Mouse (Mus musculus) midbrain, embryonic 15.5 days (tissue): ENCODE data around the gene Nova1. TPM values are rescaled to one million over a fixed set of nuclear protein-coding genes. Genes with fewer than 3 reads are reported as not detected.

Experiments
- ATAC-seq: fragments of 200-750 bp; cut with Nextera tagmentation; replicated peaks from 2 replicates; pipeline ENCODE4 v1.8.0; 2017; ENCODE audit warnings: moderate TSS enrichment
- H3K27ac ChIP-seq: fragments of 300-500 bp; sonication (generic); 2 replicates; pipeline ENCODE4 v1.5.1; 2015; ENCODE audit warnings: mild to moderate bottlenecking, inconsistent platforms
- H3K27me3 ChIP-seq: fragments of 300-500 bp; sonication (generic); replicated peaks from 2 replicates; pipeline ENCODE4 v1.6.1; 2015; ENCODE audit warnings: inconsistent platforms
- H3K36me3 ChIP-seq: fragments of 300-500 bp; sonication (generic); replicated peaks from 2 replicates; pipeline ENCODE4 v1.6.1; 2015; ENCODE audit warnings: inconsistent platforms
- H3K4me1 ChIP-seq: fragments of 300-500 bp; sonication (generic); 2 replicates; pipeline ENCODE4 v1.6.1; 2015; ENCODE audit warnings: inconsistent platforms
- H3K4me2 ChIP-seq: fragments of 300-500 bp; sonication (generic); 2 replicates; pipeline ENCODE4 v1.6.1; 2015; ENCODE audit warnings: inconsistent platforms, mild to moderate bottlenecking, moderate library complexity
- H3K4me3 ChIP-seq: fragments of 300-500 bp; sonication (generic); 2 replicates; pipeline ENCODE4 v1.5.1; 2015; ENCODE audit warnings: mild to moderate bottlenecking, inconsistent platforms
- H3K9ac ChIP-seq: fragments of 300-500 bp; sonication (generic); 2 replicates; pipeline ENCODE4 v1.6.1; 2015; ENCODE audit warnings: mild to moderate bottlenecking, inconsistent platforms
- H3K9me3 ChIP-seq: fragments of 300-500 bp; sonication (generic); 2 replicates; pipeline ENCODE4 v1.6.1; 2016; ENCODE audit warnings: inconsistent platforms
- WGBS: fragments of 180-500 bp; shearing (Covaris S2); methylation state at CpG from one replicate; pipeline ENCODE4 v1.1.7; 2015; ENCODE audit warnings: mixed read lengths; 5-methylcytosine and 5-hydroxymethylcytosine counted together
- polyA plus RNA-seq: library from polyadenylated mRNA; unstranded; fragments of >200 nt; fragmentation: Nextera tagmentation; extraction: Ambion mirVana; gene quantifications from 2 replicates; pipeline ENCODE4 v1.2.1, GENCODE M21; 2015

The Nova1 gene
- polyA plus RNA-seq, 1 experiment from 2014 or later: 117 TPM

- Histone ChIP-seq H3K36me3 (no peaks in the 10 kb centered on the region), H3K9ac (no peak overlapping the region), H3K4me1 (peaks cover 7% of the 10 kb centered on the region), H3K9me3 (no peaks in the 10 kb centered on the region), H3K27me3 (no peaks in the 10 kb centered on the region), H3K27ac (no peak overlapping the region), H3K4me3 (no peak overlapping the region), H3K4me2 (no peak overlapping the region)
- WGBS: 56% methylated on average over 7 of the region's 7 CpGs
- no peak for ATAC-seq
Measured at GRCm38 (mm10) chr12:46759450-46759849, 59.3 kb downstream of the Nova1 start.

- H3K27me3 ChIP-seq: no peaks in the 10 kb centered on the region
- H3K27ac ChIP-seq: no peak overlapping the region
- no peak overlapping the region for H3K4me2 ChIP-seq
- H3K9ac ChIP-seq: no peak overlapping the region
- no peaks in the 10 kb centered on the region for H3K36me3 ChIP-seq
- H3K4me3 ChIP-seq: no peak overlapping the region
- WGBS: 44% methylated on average over 4 of the region's 4 CpGs
- 0 out of 2 replicates have a peak, but pooled peaks have one; percentile 10 for ATAC-seq
- peaks cover 11% of the 10 kb centered on the region for H3K4me1 ChIP-seq
- no peaks in the 10 kb centered on the region for H3K9me3 ChIP-seq
Measured at GRCm38 (mm10) chr12:46754325-46754848, 64.3 kb downstream of the Nova1 start.

GRCm38 (mm10) chr12:46753096-46753495 is 65.6 kb downstream of the Nova1 start:
- no peak overlapping the region for H3K4me2 ChIP-seq
- no peaks in the 10 kb centered on the region for H3K36me3 ChIP-seq
- no peak overlapping the region for H3K4me3 ChIP-seq
- no peaks in the 10 kb centered on the region for H3K9me3 ChIP-seq
- no peak for ATAC-seq
- H3K27ac ChIP-seq: no peak overlapping the region
- no peaks in the 10 kb centered on the region for H3K27me3 ChIP-seq
- WGBS: 61% methylated on average over 3 of the region's 3 CpGs
- H3K4me1 ChIP-seq: peaks cover 7% of the 10 kb centered on the region
- H3K9ac ChIP-seq: no peak overlapping the region

GRCm38 (mm10) chr12:46733261-46733660 is 85.5 kb downstream of the Nova1 start:
- Histone ChIP-seq H3K9me3 (no peaks in the 10 kb centered on the region), H3K9ac (no peak overlapping the region), H3K4me2 (no peak overlapping the region), H3K36me3 (no peaks in the 10 kb centered on the region), H3K4me1 (peaks cover 7% of the 10 kb centered on the region; the same call in 1 of the 2 replicates), H3K27ac (no peak overlapping the region), H3K27me3 (no peaks in the 10 kb centered on the region), H3K4me3 (no peak overlapping the region)
- ATAC-seq: no peak

- Histone ChIP-seq H3K27ac (no peak overlapping the region), H3K27me3 (no peaks in the 10 kb centered on the region), H3K4me1 (peaks cover 7% of the 10 kb centered on the region; the same call in 1 of the 2 replicates), H3K36me3 (no peaks in the 10 kb centered on the region), H3K4me2 (no peak overlapping the region), H3K4me3 (no peak overlapping the region), H3K9me3 (no peaks in the 10 kb centered on the region), H3K9ac (no peak overlapping the region)
- no peak for ATAC-seq
- WGBS: 83% methylated on average over 1 of the region's 1 CpGs
Measured at GRCm38 (mm10) chr12:46731943-46732342, 86.8 kb downstream of the Nova1 start.

GRCm38 (mm10) chr12:46721914-46722313 is 96.8 kb downstream of the Nova1 start:
- Histone ChIP-seq H3K27ac (no peak overlapping the region), H3K9ac (no peak overlapping the region), H3K4me1 (peaks cover 13% of the 10 kb centered on the region), H3K36me3 (no peaks in the 10 kb centered on the region), H3K9me3 (no peaks in the 10 kb centered on the region), H3K4me2 (no peak overlapping the region), H3K4me3 (no peak overlapping the region), H3K27me3 (no peaks in the 10 kb centered on the region)
- ATAC-seq: peak; percentile 46; the same call in 1 of the 2 replicates
- 40% methylated on average over 8 of the region's 8 CpGs for WGBS

GRCm38 (mm10) chr12:46719076-46719475 is 99.7 kb downstream of the Nova1 start:
- Histone ChIP-seq H3K4me1 (peaks cover 10% of the 10 kb centered on the region), H3K9ac (no peak overlapping the region), H3K9me3 (no peaks in the 10 kb centered on the region), H3K27ac (no peak overlapping the region), H3K36me3 (no peaks in the 10 kb centered on the region), H3K4me3 (no peak overlapping the region), H3K4me2 (no peak overlapping the region), H3K27me3 (no peaks in the 10 kb centered on the region)
- ATAC-seq: no peak
- 88% methylated on average over 4 of the region's 4 CpGs for WGBS

GRCm38 (mm10) chr12:46710094-46710493 is 108.6 kb downstream of the Nova1 start:
- no peak overlapping the region for H3K4me2 ChIP-seq
- H3K27me3 ChIP-seq: no peaks in the 10 kb centered on the region
- H3K9ac ChIP-seq: no peak overlapping the region
- peaks cover 13% of the 10 kb centered on the region; the same call in 1 of the 2 replicates for H3K36me3 ChIP-seq
- no peak for ATAC-seq
- no peaks in the 10 kb centered on the region for H3K4me1 ChIP-seq
- no peaks in the 10 kb centered on the region for H3K9me3 ChIP-seq
- no peak overlapping the region for H3K4me3 ChIP-seq
- 78% methylated on average over 2 of the region's 2 CpGs for WGBS
- H3K27ac ChIP-seq: no peak overlapping the region

GRCm38 (mm10) chr12:46709475-46709874 is 109.3 kb downstream of the Nova1 start:
- Histone ChIP-seq H3K9ac (no peak overlapping the region), H3K4me3 (no peak overlapping the region), H3K27ac (no peak overlapping the region), H3K4me2 (no peak overlapping the region), H3K4me1 (no peaks in the 10 kb centered on the region), H3K27me3 (no peaks in the 10 kb centered on the region), H3K36me3 (peaks cover 13% of the 10 kb centered on the region; the same call in 1 of the 2 replicates), H3K9me3 (no peaks in the 10 kb centered on the region)
- 89% methylated on average over 7 of the region's 7 CpGs for WGBS
- ATAC-seq: no peak; the same call in 1 of the 2 replicates

- H3K4me3 ChIP-seq: no peak overlapping the region
- 84% methylated on average over 8 of the region's 8 CpGs for WGBS
- no peak overlapping the region for H3K27ac ChIP-seq
- H3K9ac ChIP-seq: no peak overlapping the region
- H3K4me1 ChIP-seq: no peaks in the 10 kb centered on the region
- ATAC-seq: 0 out of 2 replicates have a peak, but pooled peaks have one; percentile 37
- no peak overlapping the region for H3K4me2 ChIP-seq
- no peaks in the 10 kb centered on the region for H3K36me3 ChIP-seq
- no peaks in the 10 kb centered on the region for H3K27me3 ChIP-seq
- H3K9me3 ChIP-seq: no peaks in the 10 kb centered on the region
Measured at GRCm38 (mm10) chr12:46700202-46700601, 118.5 kb downstream of the Nova1 start.

GRCm38 (mm10) chr12:46676341-46676740 is 142.4 kb downstream of the Nova1 start:
- no peaks in the 10 kb centered on the region for H3K36me3 ChIP-seq
- H3K27ac ChIP-seq: no peak overlapping the region
- H3K4me3 ChIP-seq: no peak overlapping the region
- no peaks in the 10 kb centered on the region for H3K27me3 ChIP-seq
- no peak overlapping the region for H3K4me2 ChIP-seq
- ATAC-seq: no peak
- H3K9ac ChIP-seq: no peak overlapping the region
- H3K9me3 ChIP-seq: no peaks in the 10 kb centered on the region
- H3K4me1 ChIP-seq: no peaks in the 10 kb centered on the region
- 84% methylated on average over 2 of the region's 2 CpGs for WGBS

- WGBS: 55% methylated on average over 2 of the region's 2 CpGs
- no peak for ATAC-seq
- Histone ChIP-seq H3K27me3 (no peaks in the 10 kb centered on the region), H3K4me1 (no peaks in the 10 kb centered on the region), H3K9me3 (no peaks in the 10 kb centered on the region), H3K27ac (no peak overlapping the region), H3K9ac (no peak overlapping the region), H3K36me3 (no peaks in the 10 kb centered on the region), H3K4me2 (no peak overlapping the region), H3K4me3 (no peak overlapping the region)
Measured at GRCm38 (mm10) chr12:46666706-46667105, 152.0 kb downstream of the Nova1 start.

GRCm38 (mm10) chr12:46646139-46646611 is 172.6 kb downstream of the Nova1 start:
- H3K9me3 ChIP-seq: no peaks in the 10 kb centered on the region
- no peaks in the 10 kb centered on the region for H3K27me3 ChIP-seq
- peak; percentile 88 for ATAC-seq
- no peak overlapping the region for H3K9ac ChIP-seq
- peak overlapping the region; percentile 73; the same call in 1 of the 2 replicates for H3K27ac ChIP-seq
- WGBS: 31% methylated on average over 5 of the region's 5 CpGs
- peaks cover 20% of the 10 kb centered on the region for H3K4me1 ChIP-seq
- H3K4me3 ChIP-seq: no peak overlapping the region
- H3K4me2 ChIP-seq: peak overlapping the region; percentile 7; the same call in 1 of the 2 replicates
- no peaks in the 10 kb centered on the region for H3K36me3 ChIP-seq
